Mouse (Mus musculus) brain, embryonic 14.5 days (tissue): ENCODE results near the gene Snx7. TPM values are rescaled to one million over a fixed set of nuclear protein-coding genes. Genes with fewer than 3 reads are reported as not detected.

Experiments used
- DNase-seq: peaks from one replicate; pipeline ENCODE4 v3.0.0-alpha.2; 2011; ENCODE audit warnings: low read depth
- CTCF ChIP-seq: fragments of 200-500 bp; IDR thresholded peaks from 2 replicates; pipeline ENCODE4 v1.5.1; 2012; ENCODE audit warnings: inconsistent platforms, mild to moderate bottlenecking, moderate library complexity, borderline replicate concordance; ENCODE audit not compliant: insufficient read depth, insufficient read length; ENCODE audit errors: extremely low read depth
- POLR2A ChIP-seq: fragments of 200-500 bp; IDR thresholded peaks from 2 replicates; pipeline ENCODE4 v1.6.1; 2012; ENCODE audit warnings: mild to moderate bottlenecking, inconsistent platforms, borderline replicate concordance; ENCODE audit not compliant: poor library complexity, insufficient read depth, insufficient read length, severe bottlenecking; ENCODE audit errors: extremely low read depth
- polyA plus RNA-seq: library from polyadenylated mRNA; depleted of rRNA; stranded (reverse); fragments of >200 nt; gene quantifications from 2 replicates; pipeline ENCODE4 v1.2.3, GENCODE M21; 2012

The Snx7 gene
- polyA plus RNA-seq, 1 experiment, result 5.6 TPM

GRCm38 (mm10) chr3:117852054-117852361, 16.7 kb downstream of the Snx7 start:
- peak; percentile 55 for DNase-seq
- TF ChIP-seq POLR2A, result no peak
- TF ChIP-seq CTCF, result no peak

DNA sequence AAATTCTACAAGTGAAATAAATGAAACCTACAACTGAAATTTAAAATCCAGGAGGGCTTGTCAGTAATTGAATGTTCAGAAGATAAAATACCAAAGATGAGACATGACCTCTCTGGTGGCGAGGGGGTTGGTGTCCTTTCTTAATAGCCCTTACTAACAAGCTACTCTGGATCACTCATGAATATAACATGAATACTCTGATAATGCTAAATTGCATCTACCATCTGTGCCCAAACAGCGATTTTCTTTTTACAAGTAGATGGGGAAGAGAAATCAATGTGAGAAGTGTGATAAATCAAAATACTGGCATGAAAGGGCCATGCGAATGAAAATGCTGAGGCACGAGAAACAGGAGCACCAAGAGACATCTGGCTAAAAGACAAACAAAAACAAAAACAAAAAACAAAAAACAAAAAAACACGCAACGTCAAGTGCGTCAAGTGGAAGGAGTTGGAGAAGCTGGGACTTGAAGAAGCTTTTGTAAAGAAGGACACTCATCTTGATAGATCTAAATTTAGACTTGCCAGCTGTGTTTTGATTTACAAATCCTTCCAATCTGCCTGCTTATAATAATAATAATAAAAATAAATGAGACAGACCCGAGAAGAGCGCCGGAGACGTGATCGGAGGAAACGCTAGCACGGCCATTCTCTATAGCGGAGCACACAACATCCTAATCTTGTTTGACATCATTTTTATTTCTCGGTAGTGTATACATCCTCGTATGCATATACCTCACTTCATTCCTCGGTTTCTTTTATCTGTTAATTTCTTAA, 17.3 kb downstream of the Snx7 start:
- DNase-seq, result peak; percentile 79

GRCm38 (mm10) chr3:117848866-117849265, 19.9 kb downstream of the Snx7 start:
- peak; percentile 15 for DNase-seq
- TF ChIP-seq POLR2A, result no peak
- TF ChIP-seq CTCF, result no peak

More for the DNA sequence above, 17.3 kb downstream of the Snx7 start:
- TF ChIP-seq POLR2A (no peak), CTCF (no peak)

DNA sequence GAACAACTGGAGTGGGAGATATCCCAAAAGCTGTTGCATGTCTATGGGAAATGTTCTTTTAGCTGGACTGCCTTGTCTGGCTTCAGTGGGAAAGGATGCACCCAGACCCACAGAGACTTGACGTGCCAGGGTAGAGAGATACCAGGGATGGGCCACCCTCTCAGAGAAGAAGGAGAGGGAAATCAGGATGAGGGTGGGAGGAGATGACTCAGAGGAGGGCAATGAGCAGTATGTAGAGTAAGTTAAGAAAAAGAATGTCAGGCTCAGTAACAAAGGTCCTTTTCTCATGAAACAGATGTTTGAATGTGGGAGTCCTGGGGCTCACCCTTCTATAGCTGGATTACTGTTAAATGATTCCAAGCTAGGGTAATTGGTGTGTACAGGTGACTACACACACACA, 26.1 kb downstream of the Snx7 start:
- no peak for TF ChIP-seq POLR2A
- TF ChIP-seq CTCF, result no peak
- DNase-seq, result no peak

DNA sequence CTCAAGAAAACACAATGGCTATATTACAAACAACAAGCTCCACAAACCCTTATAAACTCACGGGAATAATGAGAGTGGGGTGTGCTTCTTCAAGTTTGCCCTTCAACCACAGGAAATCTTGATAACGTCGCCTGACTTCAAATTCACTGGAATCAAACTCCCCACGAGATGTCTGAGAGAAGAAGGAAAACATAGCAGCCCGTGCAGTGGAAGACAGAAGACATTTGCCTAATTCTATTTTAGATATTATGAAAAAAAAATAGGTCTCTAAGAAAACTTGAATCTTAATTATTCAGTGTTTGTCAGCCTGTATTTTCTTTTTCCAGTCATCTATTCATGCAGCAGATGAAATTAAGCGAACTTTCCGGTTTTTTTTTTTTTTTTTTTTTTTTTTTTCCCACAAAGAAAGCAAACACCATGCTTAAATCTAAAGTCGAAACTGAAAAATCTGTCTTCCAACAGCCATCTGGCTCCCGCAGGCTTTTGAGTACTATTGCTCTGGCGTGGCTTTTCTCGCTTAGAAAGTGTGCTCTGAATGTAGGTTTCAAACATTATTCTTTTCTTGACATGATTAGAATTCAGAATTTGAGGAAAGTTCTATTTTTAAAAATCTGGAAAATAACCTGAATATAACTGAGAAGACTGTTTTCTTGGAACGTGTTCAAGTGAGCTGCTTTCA, 28.7 kb downstream of the Snx7 start:
- no peak for TF ChIP-seq POLR2A
- DNase-seq, result peak; percentile 82

- TF ChIP-seq CTCF (no peak), POLR2A (no peak)
- no peak for DNase-seq
These were observed 30.7 kb downstream of the Snx7 start for GRCm38 (mm10) chr3:117838020-117838419.

DNA sequence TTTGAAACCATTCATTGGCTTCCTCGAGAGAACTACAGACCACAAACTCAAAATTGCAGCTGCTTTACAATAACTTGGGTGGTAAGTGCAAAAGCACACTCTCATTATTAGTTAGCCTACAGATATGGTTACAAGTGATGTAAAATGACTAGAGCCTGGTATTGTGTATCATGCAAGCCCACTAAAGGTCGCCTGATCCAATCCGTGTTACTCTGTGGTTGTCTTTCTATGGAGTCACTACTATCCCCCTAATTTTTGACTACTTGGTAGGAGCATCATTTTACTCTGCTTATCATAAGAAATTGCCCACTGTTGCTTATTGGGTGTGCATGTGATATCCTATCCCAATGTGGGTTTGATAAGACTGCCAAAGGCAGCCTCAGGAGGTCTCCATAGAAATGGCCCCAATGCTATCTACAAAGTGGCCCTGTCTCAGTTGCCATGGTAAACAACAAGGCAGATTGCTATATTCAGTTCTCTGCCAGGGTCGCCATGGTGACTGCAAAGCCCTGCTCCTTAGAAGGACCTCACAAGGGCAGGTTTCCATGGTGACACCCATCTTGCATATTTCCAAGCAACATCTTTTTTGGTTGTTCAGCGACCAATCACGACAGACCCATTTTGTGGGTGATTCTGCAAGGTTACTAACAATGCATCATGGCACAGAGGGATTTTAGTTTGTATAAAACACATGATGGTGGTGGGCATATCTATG, 42.1 kb downstream of the Snx7 start:
- DNase-seq, result peak; percentile 96
- no peak for TF ChIP-seq CTCF
- no peak for TF ChIP-seq POLR2A

- TF ChIP-seq POLR2A (no peak), CTCF (no peak)
- DNase-seq, result no peak
These were observed 45.5 kb downstream of the Snx7 start for GRCm38 (mm10) chr3:117823218-117823617.

DNA sequence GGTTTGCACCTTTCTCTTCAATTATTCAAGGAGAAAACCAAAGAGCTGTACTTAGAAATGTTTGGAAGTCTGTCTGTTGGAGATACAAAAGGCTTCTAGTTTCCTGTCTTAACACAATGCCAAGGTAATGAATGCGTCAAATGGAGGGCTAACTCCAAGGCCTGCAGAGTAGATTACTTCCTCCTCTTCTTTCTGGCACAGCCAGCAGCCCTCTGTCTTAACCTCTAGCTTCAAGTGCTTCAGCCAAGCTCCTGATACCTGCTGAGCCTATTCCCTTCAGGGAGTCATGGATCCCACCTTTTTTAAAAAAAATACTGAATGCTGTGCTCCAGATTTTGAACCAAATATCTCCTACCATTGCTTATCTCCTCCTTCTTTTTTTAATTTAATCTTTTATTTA, 51.1 kb downstream of the Snx7 start:
- no peak for TF ChIP-seq CTCF
- TF ChIP-seq POLR2A, result no peak

DNA sequence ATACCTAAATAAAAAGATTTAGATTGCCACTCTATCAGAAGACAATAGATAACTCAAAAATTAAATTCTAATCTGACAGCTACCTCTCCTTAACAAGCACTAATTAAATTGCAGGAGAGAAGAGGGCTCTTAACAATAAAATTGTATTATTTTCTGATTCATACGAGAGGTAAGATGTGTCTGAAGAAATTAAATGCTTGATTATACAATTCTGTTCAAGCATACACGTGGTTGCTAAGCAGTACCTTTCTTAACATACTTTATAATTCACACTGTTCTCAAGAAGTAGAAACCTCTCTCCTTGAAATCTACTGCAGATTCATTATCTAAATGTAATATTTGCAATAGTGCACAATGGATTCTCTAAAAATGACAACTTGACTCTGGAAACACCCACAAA, 54.5 kb downstream of the Snx7 start:
- no peak for DNase-seq
- TF ChIP-seq POLR2A, result no peak
- no peak for TF ChIP-seq CTCF

More for the DNA sequence above, 51.1 kb downstream of the Snx7 start:
- no peak for DNase-seq

DNA sequence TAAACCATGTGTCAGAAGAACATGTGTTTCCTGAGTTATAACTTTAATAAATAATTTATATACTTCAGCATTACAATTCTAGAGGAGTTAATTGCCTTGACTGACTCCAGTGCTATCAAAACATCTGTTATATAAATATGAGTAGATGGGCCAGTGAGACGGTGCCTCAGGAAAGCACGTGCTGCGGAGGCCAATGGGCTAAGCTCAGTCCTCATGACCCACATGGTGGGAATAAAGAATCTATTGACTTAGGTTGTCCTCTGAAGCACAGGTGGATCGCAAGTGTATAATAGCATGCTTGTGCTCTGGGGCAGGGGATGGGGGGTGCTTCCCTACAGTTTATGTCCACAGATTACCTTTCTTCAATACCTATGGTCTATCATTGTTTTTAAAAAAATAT, 56.6 kb downstream of the Snx7 start:
- TF ChIP-seq CTCF, result no peak
- no peak for TF ChIP-seq POLR2A
- DNase-seq, result no peak
